Comparison of ENCODE assay signal across 12 mouse cellular contexts in genomic region chr1:42710234-42710633, GRCm38 (mm10). TPM values are rescaled to one million over a fixed set of nuclear protein-coding genes. Genes with fewer than 3 reads are reported as not detected.
A peak's percentile ranks its signal among the peaks of the same experiment; 100 is the strongest.
DNase-seq lines count a peak whose midpoint lies in the region; ATAC-seq and TF ChIP-seq lines count a peak whose summit lies in the region.
"Had no signal": no experiment of that assay in that cellular context is flagged by ENCODE, and none has a peak within 500 bp of the region (broad histone marks: within the 10 kb centered on the region; RNA-seq: fewer than 3 reads in every experiment).

No protein-coding gene starts in this region.

- TF ChIP-seq CTCF in cortical plate, adult 2 months (IDR thresholded peaks at IDR 0.05; ENCODE audit: extremely low read depth, insufficient read depth, low read length) = no peak

- H3K4me1 ChIP-seq in cortical plate, adult 2 months (ENCODE audit: control insufficient read depth, insufficient read depth, low read length) = no peaks in the 10 kb centered on the region; the same call in 1 of the 2 replicates
- peaks cover 23% of the 10 kb centered on the region for H3K4me1 ChIP-seq in embryonic facial prominence, embryonic 13.5 days
- peaks cover 83% of the 10 kb centered on the region for H3K4me1 ChIP-seq in hindbrain, embryonic 10.5 days (replicated peaks)
- peaks cover 88% of the 10 kb centered on the region for H3K4me1 ChIP-seq in midbrain, embryonic 13.5 days (replicated peaks)

- DNase-seq in hindbrain, embryonic 10.5 days (ENCODE audit: low spot score) = no peak
- DNase-seq in right cerebral cortex, postnatal 10 days (ENCODE audit: low spot score in 2 of 2) = no peak
- DNase-seq in left cerebral cortex, adult 18-20 months (ENCODE audit: low spot score in 2 of 2) = no peak
- DNase-seq in MN1 (ENCODE audit: low spot score) = no peak
- DNase-seq: adrenal gland, postnatal 25 days; heart, adult 18-20 months; heart, postnatal 4 days; liver, postnatal 0 days; right cerebral cortex, postnatal 25 days had no signal

- H3K4me2 ChIP-seq in embryonic facial prominence, embryonic 13.5 days = peak overlapping the region; percentile 78
- H3K4me2 ChIP-seq in midbrain, embryonic 13.5 days (replicated peaks) = peak overlapping the region; percentile 72

- 17% methylated on average over 4 of the region's 4 CpGs for WGBS in embryonic facial prominence, embryonic 13.5 days
- 15% methylated on average over 4 of the region's 4 CpGs for WGBS in hindbrain, embryonic 10.5 days
- WGBS in midbrain, embryonic 13.5 days = 14% methylated on average over 4 of the region's 4 CpGs

- TF ChIP-seq POLR2A in cortical plate, adult 2 months (IDR thresholded peaks at IDR 0.05; ENCODE audit: extremely low read depth, insufficient read depth, low read length) = no peak

- no peak overlapping the region for H3K9ac ChIP-seq in embryonic facial prominence, embryonic 13.5 days
- peak overlapping the region; percentile 59 for H3K9ac ChIP-seq in midbrain, embryonic 13.5 days (replicated peaks)
- H3K9ac ChIP-seq: liver, postnatal 0 days had no signal

- H3K36me3 ChIP-seq in embryonic facial prominence, embryonic 13.5 days = no peaks in the 10 kb centered on the region
- peaks cover 30% of the 10 kb centered on the region for H3K36me3 ChIP-seq in hindbrain, embryonic 10.5 days
- no peaks in the 10 kb centered on the region for H3K36me3 ChIP-seq in midbrain, embryonic 13.5 days

- H3K27ac ChIP-seq in cortical plate, adult 2 months (ENCODE audit: insufficient read depth, low read length) = peak overlapping the region; percentile 59; the same call in 1 of the 2 replicates
- no peak overlapping the region for H3K27ac ChIP-seq in embryonic facial prominence, embryonic 13.5 days
- peak overlapping the region; percentile 97 for H3K27ac ChIP-seq in hindbrain, embryonic 10.5 days
- H3K27ac ChIP-seq in midbrain, embryonic 13.5 days = peak overlapping the region; percentile 70; the same call in 1 of the 2 replicates

- no peak for ATAC-seq in embryonic facial prominence, embryonic 13.5 days (ENCODE audit: insufficient number of reproducible peaks, insufficient read depth, low FRiP score, low TSS enrichment, low read depth)
- no peak for ATAC-seq in midbrain, embryonic 13.5 days
- ATAC-seq: liver, postnatal 0 days had no signal

- H3K4me3 ChIP-seq in cortical plate, adult 2 months (ENCODE audit: insufficient read depth, low read length) = no peak overlapping the region
- no peak overlapping the region for H3K4me3 ChIP-seq in embryonic facial prominence, embryonic 13.5 days
- peak overlapping the region; percentile 84 for H3K4me3 ChIP-seq in hindbrain, embryonic 10.5 days
- peak overlapping the region; percentile 59 for H3K4me3 ChIP-seq in midbrain, embryonic 13.5 days (replicated peaks)

- no peaks in the 10 kb centered on the region for H3K9me3 ChIP-seq in embryonic facial prominence, embryonic 13.5 days
- H3K9me3 ChIP-seq in hindbrain, embryonic 10.5 days = no peaks in the 10 kb centered on the region
- H3K9me3 ChIP-seq in midbrain, embryonic 13.5 days = no peaks in the 10 kb centered on the region

- H3K27me3 ChIP-seq in embryonic facial prominence, embryonic 13.5 days = peaks cover 95% of the 10 kb centered on the region
- peaks cover 77% of the 10 kb centered on the region for H3K27me3 ChIP-seq in hindbrain, embryonic 10.5 days (ENCODE audit: insufficient read depth, poor library complexity, severe bottlenecking)
- H3K27me3 ChIP-seq in midbrain, embryonic 13.5 days = peaks cover 6% of the 10 kb centered on the region; the same call in 1 of the 2 replicates

RNA-seq across cellular contexts. Expression of gene Pou3f3, which starts 14.7 kb away (rescaled TPM):
- 37.5 and 39.1 TPM in 2 replicates for polyA plus RNA-seq in cortical plate, adult 2 months (2012; rRNA removed)
- polyA plus RNA-seq in embryonic facial prominence, embryonic 13.5 days (2015; fragmentation: Nextera tagmentation; extraction: Ambion mirVana) = 11.4 and 13.4 TPM in 2 replicates
- polyA plus RNA-seq in hindbrain, embryonic 10.5 days (2016; fragmentation: Nextera tagmentation; extraction: Ambion mirVana) = 16.8 and 17.8 TPM in 2 replicates
- 28.2 and 28.4 TPM in 2 replicates for polyA plus RNA-seq in midbrain, embryonic 13.5 days (2015; fragmentation: Nextera tagmentation; extraction: Ambion mirVana)
- 10 to 100 TPM; 57.7 to 58.2 TPM for total RNA-seq in left cerebral cortex, adult 18-20 months (2021)
- polyA plus RNA-seq: liver, postnatal 0 days had no signal

Comparison
In these comparisons a context has a peak if more than half of its experiments do, and no peak if none do; other contexts are left out.
1. H3K4me3 ChIP-seq: peak in hindbrain, embryonic 10.5 days (single experiment) and midbrain, embryonic 13.5 days (single experiment); none in cortical plate, adult 2 months (single experiment) and embryonic facial prominence, embryonic 13.5 days (single experiment).